Mouse (Mus musculus) layer of hippocampus, postnatal 14 days (tissue): ENCODE measurements at regions not wholly inside any gene's neighbourhood (a gene's known extent, or its start where the extent isn't known, plus 50 kb on each side); places are given as distances from the start of the nearest gene placed in this dataset.
A peak's percentile ranks its signal among the peaks of the same experiment; 100 is the strongest.

Experiments
- DNase-seq, 2 experiments: peaks; one replicate each; pipeline ENCODE4 v3.0.0; 2021 to 2022; ENCODE audit warnings: low spot score in 2 of 2, mixed read lengths in 1 of 2

GRCm38 (mm10) chr5:40780363-40780762 lies 927.6 kb downstream of the Rab28 start:
- no peak for DNase-seq

DNA sequence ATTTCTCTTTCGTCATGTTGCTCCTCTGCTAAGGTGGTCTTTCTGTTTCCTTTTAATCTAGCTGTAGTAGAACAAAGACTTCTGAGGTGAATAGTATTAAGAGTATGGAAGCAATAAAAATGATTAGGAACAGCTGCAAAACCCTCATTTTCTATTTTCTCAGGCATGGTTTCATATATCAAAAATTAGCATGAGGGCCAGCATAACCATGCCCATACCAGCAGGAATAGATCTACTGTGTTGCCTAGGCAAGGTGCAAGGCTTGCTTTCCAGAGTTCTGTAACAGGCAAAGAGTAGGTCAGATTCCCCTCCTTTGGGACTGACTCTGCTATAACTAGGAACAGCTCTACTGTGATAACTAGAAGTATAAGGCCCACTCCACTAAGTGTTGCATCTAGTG lies 928.1 kb downstream of the Rab28 start:
- no peak for DNase-seq

- no peak for DNase-seq
Measured at GRCm38 (mm10) chr5:40775856-40776255, 932.1 kb downstream of the Rab28 start.

DNA sequence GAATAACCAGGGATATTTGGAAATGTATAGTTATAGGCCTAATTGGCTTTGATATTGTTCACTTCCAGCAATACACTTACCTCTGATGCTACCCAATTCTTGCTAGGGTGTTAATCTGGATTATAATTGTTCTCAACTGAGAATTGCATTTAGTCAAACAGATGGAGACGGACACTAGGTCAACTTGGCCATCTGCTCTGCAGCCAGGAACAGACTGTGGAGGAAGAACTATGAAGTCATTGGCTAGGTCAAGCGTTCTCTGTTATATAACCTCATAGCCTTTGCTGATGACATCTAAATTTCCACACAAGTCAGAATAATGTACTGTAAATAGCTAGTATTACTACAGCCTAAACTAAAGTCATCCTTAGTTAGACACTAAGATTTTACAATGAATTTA lies 947.7 kb downstream of the Rab28 start:
- no peak for DNase-seq

DNA sequence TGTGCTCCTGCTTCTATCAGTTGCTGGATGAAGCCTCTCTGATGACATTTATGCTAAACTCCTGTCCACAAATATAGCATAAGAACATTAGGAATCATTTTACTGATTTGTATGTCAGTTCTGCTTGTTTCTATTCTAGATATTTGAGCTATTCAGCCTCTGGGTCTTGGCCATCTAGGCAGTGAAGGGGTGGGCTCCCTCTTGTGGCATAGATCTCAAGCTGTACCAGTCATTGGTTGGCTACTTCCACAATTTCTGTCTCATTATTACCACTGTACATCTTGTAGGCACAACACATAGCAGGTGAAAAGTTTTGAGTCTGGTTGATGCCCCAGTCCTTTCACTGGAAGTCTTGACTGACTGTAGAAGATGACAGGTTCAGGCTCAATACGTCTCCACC lies 957.9 kb downstream of the Rab28 start:
- no peak for DNase-seq

- no peak for DNase-seq
Measured at GRCm38 (mm10) chr5:40735660-40736059, 972.3 kb downstream of the Rab28 start.

DNA sequence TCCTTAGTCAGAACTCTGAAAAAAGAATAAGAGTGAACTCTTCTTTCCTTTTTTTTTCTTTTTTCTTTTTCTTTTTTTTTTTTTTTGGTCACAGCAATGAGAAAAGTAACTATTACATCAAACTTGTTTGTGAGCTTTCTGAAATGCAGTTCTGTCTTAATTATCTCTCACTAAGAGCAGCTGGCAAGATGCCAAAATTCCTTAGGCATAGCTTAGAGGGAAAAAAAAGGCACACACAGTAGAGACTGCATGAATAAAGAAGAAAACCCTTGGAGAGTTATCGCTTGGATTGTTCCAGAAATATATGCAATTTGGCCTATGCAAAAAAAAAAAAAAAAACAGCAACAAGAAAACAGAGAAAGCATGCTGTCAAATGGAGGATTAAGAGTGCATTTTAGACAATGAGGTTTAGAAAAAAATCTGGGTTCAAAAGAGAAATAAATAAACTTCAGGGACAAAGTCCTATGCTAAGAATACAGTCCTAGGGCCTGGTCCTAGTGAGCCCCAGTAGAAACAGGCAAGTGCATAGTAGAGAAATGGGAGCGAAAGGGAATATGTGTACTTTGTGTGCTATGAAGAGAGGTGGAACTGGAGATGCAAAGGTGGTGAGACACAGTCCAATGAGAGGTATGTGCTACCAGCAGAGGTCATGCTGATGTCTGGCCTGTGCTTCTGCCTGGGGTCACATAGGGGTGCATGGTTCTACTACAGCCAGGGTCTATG lies 974.0 kb downstream of the Rab28 start:
- no peak for DNase-seq

DNA sequence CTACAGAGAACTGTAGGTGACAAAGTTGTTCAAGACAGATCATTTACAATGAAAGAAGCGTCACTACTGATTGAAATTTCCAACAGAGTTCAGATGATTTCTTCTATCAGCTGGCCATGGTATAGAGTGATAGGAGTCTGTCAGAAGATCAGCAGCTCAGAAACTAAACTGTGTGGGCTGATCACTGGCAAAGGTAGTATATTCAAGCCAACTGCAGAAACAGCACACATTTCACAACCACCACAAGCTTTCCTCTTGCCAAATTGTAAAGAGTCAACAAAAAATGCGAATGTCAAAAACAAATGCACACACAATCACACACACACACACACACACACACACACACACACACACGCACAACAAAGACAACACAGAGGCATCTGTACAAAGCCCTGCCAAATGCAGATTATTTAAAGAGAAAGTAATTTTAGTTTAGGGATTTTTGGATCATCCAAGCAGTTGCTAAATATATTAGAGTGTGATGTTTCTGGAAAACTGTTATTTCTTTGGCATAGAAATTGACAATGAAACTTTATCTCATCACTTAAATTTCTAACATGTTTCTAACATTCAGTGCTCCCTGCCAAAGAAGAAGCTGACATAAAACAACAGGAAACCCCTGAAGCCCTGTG lies 959.3 kb upstream of the Hs3st1 start:
- no peak for DNase-seq

GRCm38 (mm10) chr5:40701651-40702050 lies 946.4 kb upstream of the Hs3st1 start:
- DNase-seq, result peak in 1 of 2 experiments; percentile 5

DNA sequence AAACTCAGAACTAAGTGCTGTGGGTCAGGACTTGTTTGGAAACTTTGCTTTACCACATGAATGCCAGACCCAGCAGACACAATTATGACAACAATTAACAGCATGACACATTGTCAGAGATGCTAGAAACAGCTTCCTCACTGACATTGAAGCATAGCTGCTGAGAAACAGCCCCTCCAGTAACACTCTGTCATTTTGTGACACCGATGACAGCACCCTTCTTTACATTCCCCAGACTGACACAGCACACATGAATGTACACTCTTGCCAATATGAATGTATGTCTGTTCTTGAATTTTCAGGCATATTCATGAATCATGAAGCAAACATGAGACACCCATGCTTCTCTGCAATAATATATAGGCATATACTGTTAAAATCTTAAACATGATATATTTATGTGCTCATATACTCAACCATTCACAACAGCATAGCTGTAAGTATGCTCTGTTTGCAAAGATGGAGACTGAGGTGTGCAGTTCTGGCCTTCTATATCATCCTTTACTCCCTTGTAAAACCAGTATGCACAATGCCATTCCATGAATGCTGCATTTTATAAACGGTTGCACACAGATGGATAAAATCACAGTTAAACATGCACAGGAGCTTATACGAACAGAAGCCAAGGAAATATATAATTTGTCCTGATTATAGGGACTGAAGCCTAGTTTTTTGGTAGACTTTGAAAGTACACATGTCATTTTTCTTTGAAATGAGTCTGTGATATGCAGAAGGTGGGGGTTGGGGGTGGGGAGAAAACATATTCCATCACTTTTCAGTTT lies 942.4 kb upstream of the Hs3st1 start:
- DNase-seq, result no peak
